Mouse (Mus musculus) CH12.LX (cell line): ENCODE data around the gene Syt8. TPM values are rescaled to one million over a fixed set of nuclear protein-coding genes. Genes with fewer than 3 reads are reported as not detected.

Experiments
- DNase-seq: peaks from one replicate; pipeline ENCODE4 v3.0.0-alpha.2; 2013; ENCODE audit errors: extremely low read depth
- H3K27ac ChIP-seq: 2 replicates; pipeline ENCODE4 v1.5.1; 2012; ENCODE audit warnings: low read depth, mild to moderate bottlenecking, control low read depth, moderate library complexity; ENCODE audit not compliant: insufficient read depth
- H3K27me3 ChIP-seq: replicated peaks from 2 replicates; pipeline ENCODE3; 2012; ENCODE audit warnings: inconsistent platforms
- H3K36me3 ChIP-seq, 2 experiments: replicated peaks in 1 of 2; 2 replicates each; pipeline versions ENCODE3 to v1.6.1; 2012; ENCODE audit warnings: inconsistent platforms in 1 of 2, low read length in 1 of 2, mild to moderate bottlenecking in 1 of 2, mixed read lengths in 1 of 2, moderate library complexity in 1 of 2; ENCODE audit not compliant: control insufficient read depth in 1 of 2, insufficient read depth in 1 of 2
- H3K4me1 ChIP-seq, 2 experiments: 2 replicates each; pipeline ENCODE4 v1.6.1; 2012; ENCODE audit warnings: inconsistent platforms in 1 of 2, moderate library complexity in 1 of 2; ENCODE audit not compliant: insufficient read depth in 2 of 2, control insufficient read depth in 1 of 2
- H3K4me2 ChIP-seq: 2 replicates; pipeline ENCODE4 v1.6.1; 2012; ENCODE audit warnings: low read depth, mild to moderate bottlenecking, control low read depth; ENCODE audit not compliant: poor library complexity, insufficient read depth, severe bottlenecking
- H3K4me3 ChIP-seq, 3 experiments: fragments of 150-350 bp in 1 of 3; sonication (generic) in 1 of 3; replicated peaks in 1 of 3; 2 replicates each; pipeline versions ENCODE3 to v1.5.1; 2011 to 2012; ENCODE audit warnings: low read depth in 2 of 3, low read length in 2 of 3, mild to moderate bottlenecking in 2 of 3, moderate library complexity in 2 of 3, control low read depth in 1 of 3, improper control_type of control experiment in 1 of 3, inconsistent platforms in 1 of 3, mixed read lengths in 1 of 3; ENCODE audit not compliant: poor library complexity in 1 of 3
- H3K79me2 ChIP-seq: replicated peaks from 2 replicates; pipeline ENCODE4 v1.6.1; 2012; ENCODE audit warnings: mild to moderate bottlenecking, moderate library complexity; ENCODE audit not compliant: control insufficient read depth, poor library complexity, insufficient read depth, severe bottlenecking; ENCODE audit errors: extremely low read depth
- H3K9ac ChIP-seq: 2 replicates; pipeline ENCODE4 v1.6.1; 2012; ENCODE audit warnings: low read depth, mild to moderate bottlenecking, control low read depth, moderate library complexity; ENCODE audit not compliant: insufficient read depth
- H3K9me3 ChIP-seq: replicated peaks from 2 replicates; pipeline ENCODE3; 2012; ENCODE audit warnings: low read length, inconsistent platforms, mixed read lengths
- BHLHE40 ChIP-seq: IDR thresholded peaks from 2 replicates; pipeline ENCODE4 v1.6.1; 2011; ENCODE audit warnings: mild to moderate bottlenecking, low read depth, low read length, improper control_type of control experiment
- CHD2 ChIP-seq: IDR thresholded peaks from 2 replicates; pipeline ENCODE4 v1.6.1; 2011; ENCODE audit warnings: low read length, improper control_type of control experiment
- CTCF ChIP-seq, 2 experiments: IDR thresholded peaks in 1 of 2; conservative IDR thresholded peaks in 1 of 2; 2 replicates each; pipeline ENCODE4 v1.5.1; 2011 to 2012; ENCODE audit warnings: low read depth in 2 of 2, low read length in 2 of 2, improper control_type of control experiment in 1 of 2, inconsistent platforms in 1 of 2, mild to moderate bottlenecking in 1 of 2, moderate library complexity in 1 of 2
- EP300 ChIP-seq: IDR thresholded peaks from 2 replicates; pipeline ENCODE4 v1.6.1; 2011; ENCODE audit warnings: low read length, improper control_type of control experiment
- ETS1 ChIP-seq: conservative IDR thresholded peaks from 2 replicates; pipeline ENCODE4 v1.6.1; 2012; ENCODE audit warnings: low read depth, mild to moderate bottlenecking, inconsistent platforms, low read length, improper control_type of control experiment, moderate library complexity
- HCFC1 ChIP-seq: IDR thresholded peaks from 2 replicates; pipeline ENCODE4 v1.6.1; 2012; ENCODE audit warnings: low read depth, mild to moderate bottlenecking, inconsistent platforms, low read length, improper control_type of control experiment
- IRF4 ChIP-seq: IDR thresholded peaks from 2 replicates; pipeline ENCODE4 v1.6.1; 2014; ENCODE audit warnings: low read depth, mild to moderate bottlenecking, inconsistent platforms, low read length, improper control_type of control experiment
- JUN ChIP-seq: IDR thresholded peaks from 2 replicates; pipeline ENCODE4 v1.6.1; 2011; ENCODE audit warnings: low read depth, mild to moderate bottlenecking, low read length, improper control_type of control experiment, moderate library complexity; ENCODE audit not compliant: insufficient read depth
- JUND ChIP-seq: conservative IDR thresholded peaks from 2 replicates; pipeline ENCODE4 v1.6.1; 2011; ENCODE audit warnings: low read depth, low read length, improper control_type of control experiment
- MEF2A ChIP-seq: IDR thresholded peaks from 2 replicates; pipeline ENCODE4 v1.6.1; 2014; ENCODE audit warnings: low read depth, mild to moderate bottlenecking, inconsistent platforms, low read length, improper control_type of control experiment, borderline replicate concordance
- POLR2A ChIP-seq: IDR thresholded peaks from 2 replicates; pipeline ENCODE4 v1.6.1; 2011; ENCODE audit warnings: low read depth, mild to moderate bottlenecking, improper control_type of control experiment, low read length
- SIN3A ChIP-seq: IDR thresholded peaks from 2 replicates; pipeline ENCODE4 v1.6.1; 2012; ENCODE audit warnings: low read length, improper control_type of control experiment, inconsistent platforms
- TBP ChIP-seq: conservative IDR thresholded peaks from 2 replicates; pipeline ENCODE4 v1.6.1; 2011; ENCODE audit warnings: low read depth, low read length, improper control_type of control experiment
- TCF12 ChIP-seq: IDR thresholded peaks from 2 replicates; pipeline ENCODE4 v1.6.1; 2014; ENCODE audit warnings: low read depth, mild to moderate bottlenecking, inconsistent platforms, low read length, improper control_type of control experiment
- UBTF ChIP-seq: IDR thresholded peaks from 2 replicates; pipeline ENCODE4 v1.6.1; 2012; ENCODE audit warnings: low read depth, mild to moderate bottlenecking, inconsistent platforms, low read length, improper control_type of control experiment, moderate library complexity
- USF2 ChIP-seq: conservative IDR thresholded peaks from 2 replicates; pipeline ENCODE4 v1.6.1; 2011; ENCODE audit warnings: low read depth, low read length, improper control_type of control experiment
- ZC3H11A ChIP-seq: IDR thresholded peaks from 2 replicates; pipeline ENCODE4 v1.6.1; 2012; ENCODE audit warnings: low read depth, mild to moderate bottlenecking, inconsistent platforms, low read length, improper control_type of control experiment
- ZMIZ1 ChIP-seq: IDR thresholded peaks from 2 replicates; pipeline ENCODE4 v1.6.1; 2012; ENCODE audit warnings: low read depth, mild to moderate bottlenecking, inconsistent platforms, low read length, improper control_type of control experiment
- ZNF384 ChIP-seq: IDR thresholded peaks from 2 replicates; pipeline ENCODE4 v1.6.1; 2012; ENCODE audit warnings: low read depth, low read length, improper control_type of control experiment, inconsistent platforms
- dilution Hi-C: fragments of 300-500 bp; cut with MboI; formaldehyde crosslinking; loops from 2 replicates; pipeline ENCODE4 v1.14.3; 2020; ENCODE audit warnings: low sequenced_read_pairs; ENCODE audit not compliant: extremely low pct_unique_long_range_greater_than_20kb, extremely low pct_ligation_motif_present
- in situ Hi-C: fragments of 300-500 bp; cut with MboI; formaldehyde crosslinking; loops from 3 replicates; pipeline ENCODE4 v1.14.3; 2019; ENCODE audit warnings: low sequenced_read_pairs, low pct_ligation_motif_present, low pct_unique_long_range_greater_than_20kb, mixed read lengths
- polyA plus RNA-seq: library from polyadenylated mRNA; unstranded; fragments of >175 nt; gene quantifications from 2 replicates; pipeline ENCODE4 v1.2.1, GENCODE M21; 2012; ENCODE audit warnings: low read depth; ENCODE audit not compliant: insufficient read length
- total RNA-seq, 2 experiments: library from RNA; depleted of rRNA; stranded (reverse); fragments of 300-350 nt in 1 of 2; fragments of >200 nt in 1 of 2; gene quantifications; 2 replicates each; pipeline ENCODE4 v1.2.3; 2012 to 2014

Gene Syt8
- total and polyA plus RNA-seq, 3 experiments: not detected

GRCm38 (mm10) chr7:142475641-142476040, 41.0 kb downstream of the Syt8 start:
- in situ Hi-C loops: no loop called here
- H3K27ac ChIP-seq: no peak overlapping the region
- TF ChIP-seq CTCF (conservative IDR thresholded peaks at IDR 0.05 in 1 of 2, IDR thresholded peaks at IDR 0.05 in 1 of 2; ENCODE audit: low read depth in 2 of 2, low read length in 2 of 2) (no peak), SIN3A (no peak), CHD2 (no peak), EP300 (no peak), ETS1 (no peak), TBP (no peak), IRF4 (no peak)
- TF ChIP-seq, all 38 proteins: peak for 0
- H3K27me3 ChIP-seq: no peaks in the 10 kb centered on the region
- H3K9ac ChIP-seq: no peak overlapping the region
- H3K9me3 ChIP-seq: no peaks in the 10 kb centered on the region
- H3K4me3 ChIP-seq: no peak overlapping the region
- peaks cover 36% of the 10 kb centered on the region for H3K79me2 ChIP-seq
- no peak for DNase-seq
- H3K36me3 ChIP-seq: peaks cover 66 to 99% of the 10 kb centered on the region in 2 experiments
- H3K4me2 ChIP-seq: no peak overlapping the region
- peaks cover 4 to 86% of the 10 kb centered on the region in 2 experiments for H3K4me1 ChIP-seq
- dilution Hi-C loops: no loop called here

- no peak overlapping the region for H3K4me3 ChIP-seq
- H3K27ac ChIP-seq: no peak overlapping the region
- TF ChIP-seq TCF12 (no peak), ZMIZ1 (no peak), ZC3H11A (no peak), EP300 (no peak), JUN (no peak), BHLHE40 (no peak), HCFC1 (no peak), POLR2A (no peak), ZNF384 (no peak), UBTF (no peak), MEF2A (no peak), IRF4 (no peak), JUND (no peak), USF2 (no peak), SIN3A (no peak)
- peaks cover 31% of the 10 kb centered on the region for H3K79me2 ChIP-seq
- H3K27me3 ChIP-seq: no peaks in the 10 kb centered on the region
- in situ Hi-C loops (no loop called here), dilution Hi-C loops (no loop called here)
- peaks cover 2 to 87% of the 10 kb centered on the region in 2 experiments; a peak in 2 of 4 replicates for H3K4me1 ChIP-seq
- H3K36me3 ChIP-seq: peaks cover 66 to 100% of the 10 kb centered on the region in 2 experiments
- H3K9me3 ChIP-seq: no peaks in the 10 kb centered on the region
- DNase-seq: no peak
- no peak overlapping the region for H3K9ac ChIP-seq
- H3K4me2 ChIP-seq: no peak overlapping the region
These were observed 41.6 kb downstream of the Syt8 start for GRCm38 (mm10) chr7:142476271-142476670.
